Mouse (Mus musculus): ENCODE data around the gene Prg3. TPM values are rescaled to one million over a fixed set of nuclear protein-coding genes. Genes with fewer than 3 reads are reported as not detected.

Prg3 gene
- polyA plus RNA-seq, 1 experiment from 2014 or later: not detected

GRCm38 (mm10) chr2:85004341-85004740 lies 16.3 kb downstream of the Prg3 start:
- ATAC-seq (replicated peaks; ENCODE audit: low FRiP score) (no peak), DNase-seq (ENCODE audit: low spot score) (no peak)
- Histone ChIP-seq H3K27ac (ENCODE audit: low read depth, low read length) (no peak overlapping the region), H3K4me2 (ENCODE audit: low read depth, low read length, severe bottlenecking) (no peak overlapping the region), H3K9ac (ENCODE audit: low read length) (no peak overlapping the region), H3K9me3 (ENCODE audit: control insufficient read depth, low read length) (no peaks in the 10 kb centered on the region), H3K4me1 (replicated peaks; ENCODE audit: control insufficient read depth, insufficient read depth, low read length) (no peaks in the 10 kb centered on the region), H3K27me3 (ENCODE audit: control insufficient read depth, insufficient read depth, low read length) (no peaks in the 10 kb centered on the region), H3K36me3 (ENCODE audit: control insufficient read depth, insufficient read depth, low read length) (no peaks in the 10 kb centered on the region), H3K4me3 (ENCODE audit: low read depth, low read length) (no peak overlapping the region)
- whole genome bisulfite sequencing: 90% methylated on average over 4 of the region's 4 CpGs

- no peaks in the 10 kb centered on the region for H3K9me3 ChIP-seq (ENCODE audit: control insufficient read depth, low read length)
- no peak overlapping the region for H3K4me2 ChIP-seq (ENCODE audit: low read depth, low read length, severe bottlenecking)
- no peaks in the 10 kb centered on the region for H3K27me3 ChIP-seq (ENCODE audit: control insufficient read depth, insufficient read depth, low read length)
- no peaks in the 10 kb centered on the region for H3K36me3 ChIP-seq (ENCODE audit: control insufficient read depth, insufficient read depth, low read length)
- ATAC-seq (replicated peaks; ENCODE audit: low FRiP score): no peak
- H3K4me1 ChIP-seq (replicated peaks; ENCODE audit: control insufficient read depth, insufficient read depth, low read length): no peaks in the 10 kb centered on the region
- no peak overlapping the region for H3K4me3 ChIP-seq (ENCODE audit: low read depth, low read length)
- no peak overlapping the region for H3K9ac ChIP-seq (ENCODE audit: low read length)
- 88% methylated on average over 7 of the region's 7 CpGs for WGBS
- no peak overlapping the region for H3K27ac ChIP-seq (ENCODE audit: low read depth, low read length)
- DNase-seq (ENCODE audit: low spot score): no peak
These were observed 18.6 kb downstream of the Prg3 start for GRCm38 (mm10) chr2:85006600-85006999.

- no peaks in the 10 kb centered on the region for H3K9me3 ChIP-seq (ENCODE audit: control insufficient read depth, low read length)
- no peak overlapping the region for H3K9ac ChIP-seq (ENCODE audit: low read length)
- H3K4me2 ChIP-seq (ENCODE audit: low read depth, low read length, severe bottlenecking): no peak overlapping the region
- no peak for DNase-seq (ENCODE audit: low spot score)
- no peaks in the 10 kb centered on the region for H3K36me3 ChIP-seq (ENCODE audit: control insufficient read depth, insufficient read depth, low read length)
- H3K27me3 ChIP-seq (ENCODE audit: control insufficient read depth, insufficient read depth, low read length): no peaks in the 10 kb centered on the region
- no peak overlapping the region for H3K4me3 ChIP-seq (ENCODE audit: low read depth, low read length)
- no peak overlapping the region for H3K27ac ChIP-seq (ENCODE audit: low read depth, low read length)
- 24% methylated on average over 4 of the region's 4 CpGs for WGBS
- no peaks in the 10 kb centered on the region for H3K4me1 ChIP-seq (replicated peaks; ENCODE audit: control insufficient read depth, insufficient read depth, low read length)
- ATAC-seq (replicated peaks; ENCODE audit: low FRiP score): peak; percentile 39; the same call in 1 of the 2 replicates
These were observed 19.7 kb downstream of the Prg3 start for GRCm38 (mm10) chr2:85007729-85008128.

GRCm38 (mm10) chr2:85009212-85009611 lies 21.2 kb downstream of the Prg3 start:
- no peaks in the 10 kb centered on the region for H3K4me1 ChIP-seq (replicated peaks; ENCODE audit: control insufficient read depth, insufficient read depth, low read length)
- no peak overlapping the region for H3K4me3 ChIP-seq (ENCODE audit: low read depth, low read length)
- H3K36me3 ChIP-seq (ENCODE audit: control insufficient read depth, insufficient read depth, low read length): no peaks in the 10 kb centered on the region
- ATAC-seq (replicated peaks; ENCODE audit: low FRiP score) (no peak), DNase-seq (ENCODE audit: low spot score) (no peak)
- no peak overlapping the region for H3K9ac ChIP-seq (ENCODE audit: low read length)
- no peak overlapping the region for H3K27ac ChIP-seq (ENCODE audit: low read depth, low read length)
- H3K27me3 ChIP-seq (ENCODE audit: control insufficient read depth, insufficient read depth, low read length): no peaks in the 10 kb centered on the region
- 79% methylated on average over 2 of the region's 2 CpGs for WGBS
- no peak overlapping the region for H3K4me2 ChIP-seq (ENCODE audit: low read depth, low read length, severe bottlenecking)
- no peaks in the 10 kb centered on the region for H3K9me3 ChIP-seq (ENCODE audit: control insufficient read depth, low read length)

GRCm38 (mm10) chr2:85011906-85012604 lies 24.0 kb downstream of the Prg3 start:
- no peaks in the 10 kb centered on the region for H3K36me3 ChIP-seq (ENCODE audit: control insufficient read depth, insufficient read depth, low read length)
- no peak overlapping the region for H3K4me2 ChIP-seq (ENCODE audit: low read depth, low read length, severe bottlenecking)
- H3K27me3 ChIP-seq (ENCODE audit: control insufficient read depth, insufficient read depth, low read length): no peaks in the 10 kb centered on the region
- H3K27ac ChIP-seq (ENCODE audit: low read depth, low read length): no peak overlapping the region
- H3K9me3 ChIP-seq (ENCODE audit: control insufficient read depth, low read length): no peaks in the 10 kb centered on the region
- H3K4me3 ChIP-seq (ENCODE audit: low read depth, low read length): no peak overlapping the region
- DNase-seq (ENCODE audit: low spot score): peak; percentile 39
- ATAC-seq (replicated peaks; ENCODE audit: low FRiP score): 0 out of 2 replicates have a peak, but pooled peaks have one; percentile 25
- no peak overlapping the region for H3K9ac ChIP-seq (ENCODE audit: low read length)
- no peaks in the 10 kb centered on the region for H3K4me1 ChIP-seq (replicated peaks; ENCODE audit: control insufficient read depth, insufficient read depth, low read length)
- WGBS: 86% methylated on average over 9 of the region's 9 CpGs

- Histone ChIP-seq H3K36me3 (ENCODE audit: control insufficient read depth, insufficient read depth, low read length) (no peaks in the 10 kb centered on the region), H3K9ac (ENCODE audit: low read length) (no peak overlapping the region), H3K27ac (ENCODE audit: low read depth, low read length) (no peak overlapping the region), H3K4me3 (ENCODE audit: low read depth, low read length) (no peak overlapping the region), H3K27me3 (ENCODE audit: control insufficient read depth, insufficient read depth, low read length) (no peaks in the 10 kb centered on the region), H3K4me2 (ENCODE audit: low read depth, low read length, severe bottlenecking) (no peak overlapping the region), H3K9me3 (ENCODE audit: control insufficient read depth, low read length) (no peaks in the 10 kb centered on the region), H3K4me1 (replicated peaks; ENCODE audit: control insufficient read depth, insufficient read depth, low read length) (no peaks in the 10 kb centered on the region)
- DNase-seq (ENCODE audit: low spot score) (no peak), ATAC-seq (replicated peaks; ENCODE audit: low FRiP score) (no peak)
- 88% methylated on average over 14 of the region's 14 CpGs for WGBS
These were observed 24.7 kb downstream of the Prg3 start for GRCm38 (mm10) chr2:85012679-85013078.

- DNase-seq (ENCODE audit: low spot score) (no peak), ATAC-seq (replicated peaks; ENCODE audit: low FRiP score) (no peak)
- Histone ChIP-seq H3K9me3 (ENCODE audit: control insufficient read depth, low read length) (no peaks in the 10 kb centered on the region), H3K4me3 (ENCODE audit: low read depth, low read length) (no peak overlapping the region), H3K4me1 (replicated peaks; ENCODE audit: control insufficient read depth, insufficient read depth, low read length) (no peaks in the 10 kb centered on the region), H3K4me2 (ENCODE audit: low read depth, low read length, severe bottlenecking) (no peak overlapping the region), H3K27ac (ENCODE audit: low read depth, low read length) (no peak overlapping the region), H3K27me3 (ENCODE audit: control insufficient read depth, insufficient read depth, low read length) (no peaks in the 10 kb centered on the region), H3K9ac (ENCODE audit: low read length) (no peak overlapping the region), H3K36me3 (ENCODE audit: control insufficient read depth, insufficient read depth, low read length) (no peaks in the 10 kb centered on the region)
- 87% methylated on average over 5 of the region's 5 CpGs for WGBS
These were observed 26.0 kb downstream of the Prg3 start for GRCm38 (mm10) chr2:85013826-85014587.

- no peak overlapping the region for H3K9ac ChIP-seq (ENCODE audit: low read length)
- no peak overlapping the region for H3K4me3 ChIP-seq (ENCODE audit: low read depth, low read length)
- H3K4me2 ChIP-seq (ENCODE audit: low read depth, low read length, severe bottlenecking): no peak overlapping the region
- no peaks in the 10 kb centered on the region for H3K4me1 ChIP-seq (replicated peaks; ENCODE audit: control insufficient read depth, insufficient read depth, low read length)
- H3K27me3 ChIP-seq (ENCODE audit: control insufficient read depth, insufficient read depth, low read length): no peaks in the 10 kb centered on the region
- no peaks in the 10 kb centered on the region for H3K36me3 ChIP-seq (ENCODE audit: control insufficient read depth, insufficient read depth, low read length)
- H3K27ac ChIP-seq (ENCODE audit: low read depth, low read length): no peak overlapping the region
- DNase-seq (ENCODE audit: low spot score): peak; percentile 33
- WGBS: 64% methylated on average over 3 of the region's 3 CpGs
- no peak for ATAC-seq (replicated peaks; ENCODE audit: low FRiP score)
- H3K9me3 ChIP-seq (ENCODE audit: control insufficient read depth, low read length): no peaks in the 10 kb centered on the region
These were observed 26.6 kb downstream of the Prg3 start for GRCm38 (mm10) chr2:85014588-85014982.

All from forebrain, embryonic 11.5 days (tissue).